Mouse (Mus musculus): ENCODE measurements around the gene Smpx. TPM values are rescaled to one million over a fixed set of nuclear protein-coding genes. Genes with fewer than 3 reads are reported as not detected.

The Smpx gene
- total RNA-seq, 2 experiments from 2014 or later: 281 to 289 TPM

Other genes starting within 250 kb of the Smpx start
- 10 to 100 TPM; 50.7 to 61.0 TPM for gene Sms, start 206.6 kb upstream of the Smpx start, total RNA-seq (2021)
- gene Yy2, start 129.9 kb upstream of the Smpx start, total RNA-seq (2021): under 1 TPM; 0.46 to 0.99 TPM
- 10 to 100 TPM; 12.6 to 14.2 TPM for gene Mbtps2, start 100.2 kb upstream of the Smpx start, total RNA-seq (2021)
- gene Klhl34, start 119.5 kb downstream of the Smpx start, total RNA-seq (2021): 10 to 100 TPM; 14.2 to 26.3 TPM

Data from gastrocnemius, postnatal 36 days (tissue).